Mouse (Mus musculus) forebrain, embryonic 11.5 days (tissue): ENCODE data around the gene Tmem88. TPM values are rescaled to one million over a fixed set of nuclear protein-coding genes. Genes with fewer than 3 reads are reported as not detected.

Source experiments
- ATAC-seq: fragments of 200-750 bp; cut with Nextera tagmentation; replicated peaks from 2 replicates; pipeline ENCODE4 v1.8.0; 2017; ENCODE audit warnings: moderate TSS enrichment; ENCODE audit not compliant: low FRiP score
- DNase-seq: peaks from one replicate; pipeline ENCODE4 v3.0.0-alpha.2; 2017; ENCODE audit warnings: low spot score
- H3K27ac ChIP-seq: fragments of 300-500 bp; sonication (generic); 2 replicates; pipeline ENCODE4 v1.5.1; 2014; ENCODE audit warnings: low read depth, low read length
- H3K27me3 ChIP-seq: fragments of 300-500 bp; sonication (generic); 2 replicates; pipeline ENCODE4 v1.6.1; 2014; ENCODE audit warnings: mild to moderate bottlenecking, low read length, mixed read lengths; ENCODE audit not compliant: control insufficient read depth, insufficient read depth
- H3K36me3 ChIP-seq: fragments of 300-500 bp; sonication (generic); 2 replicates; pipeline ENCODE4 v1.6.1; 2014; ENCODE audit warnings: mild to moderate bottlenecking, low read length, moderate library complexity, mixed read lengths; ENCODE audit not compliant: control insufficient read depth, insufficient read depth
- H3K4me1 ChIP-seq: fragments of 300-500 bp; sonication (generic); replicated peaks from 2 replicates; pipeline ENCODE4 v1.6.1; 2014; ENCODE audit warnings: low read length, mixed read lengths; ENCODE audit not compliant: control insufficient read depth, insufficient read depth
- H3K4me2 ChIP-seq: fragments of 300-500 bp; sonication (generic); 2 replicates; pipeline ENCODE4 v1.6.1; 2014; ENCODE audit warnings: low read depth, mild to moderate bottlenecking, low read length, moderate library complexity, mixed read lengths; ENCODE audit not compliant: severe bottlenecking
- H3K4me3 ChIP-seq: fragments of 300-500 bp; sonication (generic); 2 replicates; pipeline ENCODE4 v1.5.1; 2014; ENCODE audit warnings: low read depth, low read length
- H3K9ac ChIP-seq: fragments of 300-500 bp; sonication (generic); 2 replicates; pipeline ENCODE4 v1.6.1; 2014; ENCODE audit warnings: low read length
- H3K9me3 ChIP-seq: fragments of 300-500 bp; sonication (generic); 2 replicates; pipeline ENCODE4 v1.6.1; 2016; ENCODE audit warnings: low read length, mixed read lengths; ENCODE audit not compliant: control insufficient read depth
- WGBS: fragments of 180-500 bp; shearing (Covaris S2); extraction: QIAGEN DNeasy Blood & Tissue Kit; methylation state at CpG from one replicate; pipeline ENCODE4 v1.1.7; 2014; 5-methylcytosine and 5-hydroxymethylcytosine counted together
- polyA plus RNA-seq: library from polyadenylated mRNA; unstranded; fragments of >200 nt; fragmentation: Nextera tagmentation; extraction: Ambion mirVana; gene quantifications from 2 replicates; pipeline ENCODE4 v1.2.1, GENCODE M21; 2014

The Tmem88 gene
- polyA plus RNA-seq, 1 experiment from 2014 or later: 15.6 TPM

DNA sequence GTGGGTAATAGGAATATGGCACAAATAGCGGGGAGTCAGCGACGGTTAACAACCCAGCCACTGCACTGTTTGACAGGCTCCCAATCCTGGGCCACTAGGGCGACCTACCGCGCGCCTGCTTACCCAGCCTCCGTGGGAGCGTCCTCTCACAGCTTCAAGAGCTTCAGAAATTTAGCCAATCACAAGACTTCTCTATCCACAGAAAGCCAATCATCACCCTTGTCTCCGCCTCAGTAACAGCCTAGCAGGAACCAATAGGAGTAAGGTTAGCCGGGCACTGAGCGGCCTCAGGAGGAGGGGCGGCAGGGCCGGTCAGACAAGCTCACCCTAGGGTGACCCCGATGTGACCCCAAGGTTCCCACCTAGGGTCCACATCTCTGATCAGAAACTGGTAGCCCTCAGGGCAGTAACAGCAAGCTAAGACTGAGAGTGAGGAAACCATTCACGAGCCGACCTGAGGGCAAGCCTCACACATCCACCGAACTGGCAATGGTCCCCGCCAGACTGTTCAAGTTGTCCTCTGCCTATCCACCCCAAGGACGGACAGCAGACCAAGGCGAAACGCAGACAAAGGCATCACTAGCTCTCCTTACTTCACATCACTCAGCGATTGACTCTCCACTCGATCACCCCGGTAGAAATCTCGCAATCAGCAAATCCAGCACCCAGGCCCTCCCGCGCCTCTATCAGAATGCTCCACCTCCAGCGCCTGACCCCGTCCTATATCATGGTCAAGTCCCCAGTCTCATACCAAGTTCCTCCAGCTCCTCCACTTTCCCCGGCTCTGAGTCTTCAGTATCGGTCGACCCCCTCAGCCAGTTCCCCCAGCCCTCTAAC, 10.7 kb upstream of the Tmem88 start:
- H3K9me3 ChIP-seq: no peaks in the 10 kb centered on the region

DNA sequence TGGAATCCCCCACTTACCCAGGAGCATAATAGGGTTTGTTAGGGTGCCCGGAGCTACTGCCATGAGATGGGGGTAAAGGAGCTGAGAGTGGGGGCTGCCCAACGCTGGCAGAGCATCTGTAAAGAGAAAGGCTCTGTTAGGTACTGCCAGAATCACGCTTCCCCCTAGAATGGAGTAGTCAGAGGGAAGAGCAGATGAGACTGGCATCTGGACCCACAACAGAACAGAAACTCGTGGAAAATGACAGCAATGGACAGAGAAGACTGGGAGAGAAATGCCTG, 9.6 kb upstream of the Tmem88 start:
- H3K36me3 ChIP-seq: peaks cover 34% of the 10 kb centered on the region

More for the DNA sequence above, 10.7 kb upstream of the Tmem88 start:
- ATAC-seq (peak; percentile 74), DNase-seq (peak; percentile 85)
- peaks cover 29% of the 10 kb centered on the region for H3K36me3 ChIP-seq
- H3K27me3 ChIP-seq: no peaks in the 10 kb centered on the region
- H3K4me1 ChIP-seq: peaks cover 29% of the 10 kb centered on the region
- peak overlapping the region; percentile 81 for H3K4me3 ChIP-seq
- H3K27ac ChIP-seq: peak overlapping the region; percentile 98
- under 1% methylated on average over 33 of the region's 33 CpGs for WGBS
- H3K9ac ChIP-seq: peak overlapping the region; percentile 89
- peak overlapping the region; percentile 99 for H3K4me2 ChIP-seq

DNA sequence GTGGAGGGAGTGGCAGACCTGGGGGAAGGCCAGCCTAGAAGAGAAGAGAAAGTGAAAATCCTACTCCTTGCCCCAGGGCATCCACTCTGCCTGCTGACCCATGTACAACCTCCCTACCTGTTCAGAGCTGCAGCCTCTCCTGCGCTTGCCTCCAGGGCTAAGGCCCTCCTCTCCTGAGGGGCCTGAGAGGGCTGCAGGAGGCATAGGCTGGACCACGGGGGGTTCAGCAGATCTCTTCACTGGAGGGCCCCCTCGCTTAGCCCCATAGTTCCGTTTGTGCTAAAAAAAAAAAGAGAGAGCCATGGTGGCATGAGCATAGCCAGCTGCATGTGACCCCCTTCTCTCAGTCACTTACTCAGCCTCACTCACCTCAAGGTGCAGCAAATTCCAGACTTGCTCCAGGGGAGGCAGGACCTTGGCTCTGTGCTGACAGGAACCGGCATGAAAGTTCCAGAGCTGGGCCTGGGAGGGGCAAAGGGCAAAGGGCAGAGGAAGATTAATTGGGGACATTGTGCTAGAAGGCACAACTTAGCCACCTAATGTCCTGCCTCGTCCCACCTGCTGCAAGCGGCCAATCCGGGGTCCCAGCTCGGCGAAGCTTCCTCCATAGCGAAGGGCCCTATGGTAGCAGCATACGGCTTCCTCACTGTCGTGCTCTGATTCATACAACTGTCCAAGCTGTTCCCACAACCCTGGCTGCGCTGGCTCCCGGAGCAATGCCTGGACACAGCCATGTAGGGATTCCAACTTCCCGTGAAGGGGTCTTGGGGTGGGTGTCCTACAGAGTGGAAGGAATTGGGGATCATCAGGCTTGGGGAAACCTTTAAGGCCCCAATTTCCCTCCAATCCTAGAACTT, 9.1 kb upstream of the Tmem88 start:
- Histone ChIP-seq H3K27me3 (no peaks in the 10 kb centered on the region), H3K4me2 (no peak overlapping the region), H3K36me3 (peaks cover 31% of the 10 kb centered on the region), H3K9me3 (no peaks in the 10 kb centered on the region), H3K27ac (no peak overlapping the region), H3K4me1 (peaks cover 12% of the 10 kb centered on the region), H3K4me3 (no peak overlapping the region), H3K9ac (no peak overlapping the region)
- 92% methylated on average over 16 of the region's 16 CpGs for WGBS
- DNase-seq (no peak), ATAC-seq (no peak)

More for the DNA sequence above, 9.6 kb upstream of the Tmem88 start:
- WGBS: 90% methylated on average over 4 of the region's 4 CpGs
- no peak for DNase-seq
- H3K4me2 ChIP-seq: no peak overlapping the region
- H3K9me3 ChIP-seq: no peaks in the 10 kb centered on the region
- H3K27ac ChIP-seq: no peak overlapping the region
- no peaks in the 10 kb centered on the region for H3K27me3 ChIP-seq
- H3K4me3 ChIP-seq: no peak overlapping the region
- H3K9ac ChIP-seq: no peak overlapping the region
- no peak for ATAC-seq
- peaks cover 18% of the 10 kb centered on the region for H3K4me1 ChIP-seq

DNA sequence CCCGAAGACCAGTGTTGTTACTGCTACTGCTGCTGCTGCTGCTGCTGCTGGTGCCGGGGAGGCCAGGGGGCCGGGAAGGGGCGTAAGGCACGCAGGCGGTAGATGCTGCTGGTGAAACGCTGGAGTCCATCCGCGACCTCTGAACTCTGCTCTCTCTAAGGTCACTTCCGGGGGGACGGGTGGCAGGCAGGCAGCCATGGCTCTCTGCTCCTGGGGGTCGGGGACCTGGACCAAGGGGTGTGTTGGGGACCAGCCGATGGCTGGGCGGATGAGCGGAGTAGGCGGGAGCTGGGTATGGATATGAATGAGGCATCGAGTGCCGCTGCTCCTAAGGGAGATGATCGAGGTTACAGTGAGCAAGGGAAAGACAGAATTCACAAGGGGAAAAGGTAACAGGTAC, 8.2 kb upstream of the Tmem88 start:
- Histone ChIP-seq H3K4me3 (no peak overlapping the region), H3K27me3 (no peaks in the 10 kb centered on the region), H3K36me3 (peaks cover 31% of the 10 kb centered on the region), H3K27ac (no peak overlapping the region), H3K4me2 (no peak overlapping the region), H3K9ac (no peak overlapping the region), H3K9me3 (no peaks in the 10 kb centered on the region), H3K4me1 (peaks cover 12% of the 10 kb centered on the region)
- no peak for DNase-seq
- no peak for ATAC-seq
- WGBS: 92% methylated on average over 19 of the region's 19 CpGs

DNA sequence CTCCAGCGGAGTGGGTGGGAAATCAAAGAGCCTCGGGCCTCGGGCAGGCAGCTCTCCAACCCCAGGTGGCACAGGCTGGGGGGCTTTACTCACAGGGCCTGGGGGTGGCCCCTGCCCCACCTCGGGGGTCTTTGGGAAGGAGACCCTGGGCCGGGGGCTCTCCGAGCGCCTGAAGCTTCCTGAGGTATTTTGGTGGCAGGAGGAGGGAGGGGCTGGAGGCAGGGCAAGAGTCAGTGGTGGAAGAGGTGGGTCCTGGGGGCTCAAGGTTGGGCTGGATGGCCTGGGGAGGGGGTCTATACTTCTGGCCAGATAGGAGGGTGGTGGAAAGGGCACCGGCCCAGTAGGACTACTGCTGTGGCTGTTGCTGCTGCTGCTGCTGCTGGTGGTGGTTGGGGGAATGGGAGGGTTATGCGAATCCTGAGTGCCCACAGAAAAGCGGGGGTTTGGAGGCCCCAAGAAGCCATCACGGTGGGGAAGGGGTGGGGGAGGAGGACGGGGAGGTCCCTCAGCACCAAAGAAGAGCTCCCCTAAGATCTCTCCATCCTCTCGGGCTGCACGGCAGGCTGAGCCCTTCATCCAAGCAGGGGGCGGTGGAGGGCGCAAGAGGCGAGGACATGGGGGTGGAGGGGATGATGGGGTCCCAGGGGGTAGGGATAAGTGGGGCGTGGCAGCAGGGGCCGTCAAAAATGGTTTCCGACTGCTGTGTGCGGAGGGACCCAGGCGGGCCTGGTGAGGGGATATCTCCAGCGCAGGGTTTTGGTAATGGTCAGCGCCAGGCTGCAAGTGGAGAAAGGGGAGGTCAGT, 7.6 kb upstream of the Tmem88 start:
- DNase-seq (peak; percentile 56), ATAC-seq (no peak)
- Histone ChIP-seq H3K36me3 (peaks cover 38% of the 10 kb centered on the region), H3K4me3 (no peak overlapping the region), H3K9ac (no peak overlapping the region), H3K9me3 (no peaks in the 10 kb centered on the region), H3K27me3 (no peaks in the 10 kb centered on the region; the same call in 1 of the 2 replicates), H3K4me2 (no peak overlapping the region), H3K4me1 (peaks cover 12% of the 10 kb centered on the region), H3K27ac (no peak overlapping the region)
- WGBS: 89% methylated on average over 22 of the region's 24 CpGs

DNA sequence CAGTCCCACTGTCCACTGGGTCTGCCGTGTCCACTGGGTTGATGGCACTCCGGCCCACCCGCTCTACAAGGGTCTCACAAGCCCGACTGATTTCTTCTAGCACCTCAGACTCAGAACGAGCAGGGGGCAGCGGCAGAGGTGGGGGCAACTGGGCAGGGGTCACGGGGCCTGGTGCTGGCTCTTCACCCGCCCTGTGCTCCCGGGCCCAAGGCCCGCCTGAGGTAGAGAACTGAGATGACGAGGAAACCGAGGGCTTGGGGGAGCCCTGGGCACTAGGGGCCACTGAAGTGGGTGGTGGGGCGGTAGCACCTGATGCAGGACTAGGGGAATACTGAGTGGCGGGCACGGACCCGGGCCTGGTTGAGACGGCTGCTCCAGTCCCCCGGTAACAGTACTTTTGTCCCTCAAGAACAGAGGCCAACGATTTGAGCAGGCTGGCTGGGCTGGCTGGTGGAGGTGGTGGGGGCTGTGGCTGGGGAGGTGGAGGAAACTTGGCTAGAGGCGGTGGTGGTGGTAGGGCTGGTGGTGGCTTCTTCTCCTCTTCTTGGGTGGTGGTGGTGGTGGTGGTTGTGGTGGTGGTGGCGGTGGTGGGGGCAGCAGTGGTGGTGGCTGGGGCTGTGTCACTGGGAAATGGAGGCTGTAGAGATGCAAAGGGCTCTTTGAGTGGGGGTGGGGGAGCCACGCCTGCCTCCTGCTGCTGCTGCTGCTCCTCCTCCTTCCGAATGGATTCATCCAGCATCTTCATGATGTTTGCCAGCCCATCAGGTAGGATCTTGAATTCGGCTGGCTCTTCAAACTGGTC, 6.8 kb upstream of the Tmem88 start:
- H3K4me2 ChIP-seq: no peak overlapping the region

DNA sequence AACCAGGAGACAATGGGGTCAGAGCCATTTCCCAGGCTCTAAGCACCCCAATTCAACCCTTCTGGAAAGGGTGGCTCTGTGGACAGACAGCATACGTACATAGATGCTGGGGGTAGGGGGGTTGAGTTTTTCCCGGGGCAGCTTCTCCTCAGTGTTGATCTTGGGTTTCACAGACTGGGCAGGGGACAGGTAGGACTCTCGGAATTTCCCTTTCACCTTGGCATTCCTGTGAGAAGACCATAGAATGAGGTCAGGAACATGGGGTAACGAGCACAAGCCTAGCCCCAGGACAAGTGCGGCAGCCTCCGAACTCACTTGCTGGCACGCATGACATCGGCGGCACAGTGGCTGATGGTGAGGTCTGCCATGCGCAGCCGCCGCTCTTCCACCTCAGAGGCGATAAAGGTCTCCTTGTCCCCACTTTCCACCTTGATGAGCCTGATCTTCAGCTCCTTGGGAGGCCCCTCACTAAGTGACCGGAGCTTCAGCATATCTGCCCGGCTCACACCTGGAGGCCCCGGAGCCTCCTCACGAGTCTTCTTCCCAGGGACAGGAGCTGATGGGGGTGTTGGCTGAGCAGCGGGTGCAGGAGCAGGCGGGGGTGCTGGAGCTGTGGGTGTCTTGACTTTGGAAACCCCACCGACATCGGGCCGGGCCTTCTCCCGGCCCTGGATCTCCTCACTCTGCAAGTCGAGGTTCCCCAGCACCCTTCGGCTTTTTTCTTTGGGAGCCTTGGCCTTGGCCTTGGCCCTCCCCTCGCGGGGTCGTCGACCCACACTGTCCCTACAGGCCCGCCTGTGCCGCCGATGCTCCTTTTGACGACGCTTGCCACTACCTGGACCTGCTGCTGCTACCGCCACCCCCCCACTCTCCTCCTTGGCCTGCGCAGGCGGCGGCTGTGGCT, 5.9 kb upstream of the Tmem88 start:
- peaks cover 2% of the 10 kb centered on the region; the same call in 1 of the 2 replicates for H3K27me3 ChIP-seq
- H3K9ac ChIP-seq: no peak overlapping the region
- 89% methylated on average over 37 of the region's 38 CpGs for WGBS
- no peak overlapping the region for H3K4me3 ChIP-seq
- ATAC-seq (no peak), DNase-seq (peak; percentile 53)
- H3K9me3 ChIP-seq: no peaks in the 10 kb centered on the region
- H3K4me1 ChIP-seq: peaks cover 19% of the 10 kb centered on the region
- H3K4me2 ChIP-seq: no peak overlapping the region
- no peak overlapping the region for H3K27ac ChIP-seq
- H3K36me3 ChIP-seq: peaks cover 43% of the 10 kb centered on the region

More for the DNA sequence above, 6.8 kb upstream of the Tmem88 start:
- H3K36me3 ChIP-seq: peaks cover 43% of the 10 kb centered on the region
- no peak overlapping the region for H3K4me3 ChIP-seq
- peaks cover 2% of the 10 kb centered on the region; the same call in 1 of the 2 replicates for H3K27me3 ChIP-seq
- no peak overlapping the region for H3K9ac ChIP-seq
- no peaks in the 10 kb centered on the region for H3K9me3 ChIP-seq
- H3K27ac ChIP-seq: no peak overlapping the region
- ATAC-seq (no peak), DNase-seq (peak; percentile 52)
- peaks cover 14% of the 10 kb centered on the region for H3K4me1 ChIP-seq
- WGBS: 92% methylated on average over 24 of the region's 24 CpGs
